Mouse (Mus musculus) left cerebral cortex, adult 8-10 months (tissue): ENCODE measurements around the gene Pam. TPM values are rescaled to one million over a fixed set of nuclear protein-coding genes. Genes with fewer than 3 reads are reported as not detected.

Experiments used
- DNase-seq, 2 experiments: peaks; one replicate each; pipeline ENCODE4 v3.0.0; 2022; ENCODE audit warnings: low spot score in 2 of 2
- total RNA-seq, 4 experiments: library from RNA; stranded (reverse); gene quantifications; 2 replicates each; pipeline ENCODE4 v1.2.4; 2022

Gene Pam
- 100 to 1,000 TPM; 216 to 256 (median 234) TPM for total RNA-seq

DNA sequence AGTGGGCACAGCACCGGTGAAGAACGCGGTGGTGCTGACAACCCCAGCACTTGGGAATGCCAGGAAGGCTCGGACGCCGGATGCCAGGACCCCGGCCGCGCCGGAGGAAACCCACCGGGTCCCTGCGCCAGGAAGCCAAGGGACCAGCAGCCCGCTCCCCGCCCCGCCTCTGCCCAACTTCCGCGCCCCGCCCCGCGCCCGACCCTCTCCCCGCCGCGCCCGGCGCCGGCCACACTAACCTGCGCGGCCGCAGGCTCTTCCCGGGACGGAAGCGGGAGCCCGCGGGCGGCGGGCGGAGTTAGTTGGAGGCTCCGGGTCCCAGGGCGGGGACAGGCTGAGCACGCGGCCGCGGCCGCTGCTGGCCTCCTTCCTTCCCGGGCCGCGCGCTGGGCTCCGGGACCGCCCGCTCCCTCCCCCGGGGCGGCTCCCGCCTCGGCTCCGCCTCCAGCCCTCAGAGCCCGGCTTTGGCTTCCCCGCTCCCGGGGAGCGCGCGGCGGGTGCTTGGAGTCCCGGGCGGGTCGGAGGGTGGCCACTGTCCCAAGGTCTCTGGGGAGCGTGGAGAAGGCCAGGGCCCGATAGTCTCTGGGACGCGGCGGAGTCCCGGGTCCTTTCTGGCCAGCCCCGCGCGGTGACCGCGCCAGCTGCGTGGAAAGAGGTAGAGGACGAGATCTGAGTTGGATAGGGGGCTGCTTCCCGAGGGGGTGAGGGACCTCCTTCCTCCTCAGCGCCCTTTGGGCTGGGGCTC lies at the start of gene Pam:
TSS of gene Pam (minus strand) at position 401 of the 745 bp plus-strand sequence.
- peak; percentile 37 to 69 for DNase-seq

- no peak for DNase-seq
Measured at GRCm38 (mm10) chr1:98144845-98145244, 49.4 kb upstream of the Pam start.

- DNase-seq: no peak
Measured at GRCm38 (mm10) chr1:98131244-98131643, 35.8 kb upstream of the Pam start.

DNA sequence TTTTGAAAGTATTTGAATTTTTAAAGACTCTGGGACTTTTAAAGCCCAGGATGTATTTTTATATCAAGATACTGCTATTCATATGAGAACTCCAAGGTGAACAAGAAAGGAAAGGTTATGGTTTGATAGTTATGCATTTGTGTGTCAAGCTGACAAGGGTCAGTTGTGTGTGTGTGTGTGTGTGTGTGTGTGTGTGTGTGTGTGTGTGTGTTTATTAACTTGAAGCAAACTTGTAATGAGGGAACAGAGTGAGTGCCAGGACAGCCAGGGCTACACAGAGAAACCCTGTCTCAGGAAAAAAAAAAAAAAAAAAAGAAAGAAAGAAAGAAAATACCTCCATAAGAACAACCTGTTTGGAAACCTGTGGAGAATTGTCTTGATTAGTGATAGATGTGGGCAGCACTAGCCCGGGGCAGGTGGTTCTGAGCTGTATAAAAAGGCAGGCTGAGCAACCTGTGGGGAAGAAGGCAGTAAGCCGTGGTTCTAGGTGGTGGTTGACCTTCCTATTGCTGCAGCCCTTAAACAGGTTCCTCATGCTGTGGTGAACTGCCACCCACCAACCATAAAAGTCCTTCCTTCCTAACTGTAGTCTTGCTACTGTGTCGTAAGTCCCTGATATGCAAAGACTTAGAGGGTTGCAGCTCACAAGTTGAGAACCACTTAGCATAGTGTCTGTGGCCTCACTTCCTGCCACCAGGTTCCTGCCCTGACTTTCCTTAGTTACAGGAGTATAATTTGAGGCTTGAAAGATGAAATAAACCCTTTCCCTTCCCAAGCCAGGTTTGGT lies 34.3 kb upstream of the Pam start:
- DNase-seq: no peak

- no peak for DNase-seq
Measured at GRCm38 (mm10) chr1:98129111-98129510, 33.7 kb upstream of the Pam start.

- no peak for DNase-seq
Measured at GRCm38 (mm10) chr1:98128338-98129096, 33.1 kb upstream of the Pam start.

DNA sequence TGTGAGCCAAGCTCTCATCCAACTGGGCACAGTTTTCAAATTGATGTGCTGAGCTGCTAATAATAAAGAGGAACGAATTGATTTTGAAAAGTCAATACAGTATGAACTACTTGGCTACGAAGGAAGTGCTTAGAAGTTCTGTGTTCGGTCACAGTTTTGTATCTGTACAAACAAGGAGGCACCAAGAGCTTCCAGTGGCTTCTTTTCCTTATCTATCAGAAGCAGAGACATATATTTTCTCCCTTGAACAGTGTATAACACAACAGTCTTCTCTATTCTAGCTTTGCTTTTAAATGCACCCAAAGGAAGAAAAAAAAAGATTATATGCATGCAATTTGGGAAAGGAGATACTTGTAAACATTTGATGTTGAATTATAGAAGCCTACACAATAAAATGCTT lies 30.8 kb upstream of the Pam start:
- DNase-seq: no peak

GRCm38 (mm10) chr1:98124727-98125126 lies 29.3 kb upstream of the Pam start:
- no peak for DNase-seq

DNA sequence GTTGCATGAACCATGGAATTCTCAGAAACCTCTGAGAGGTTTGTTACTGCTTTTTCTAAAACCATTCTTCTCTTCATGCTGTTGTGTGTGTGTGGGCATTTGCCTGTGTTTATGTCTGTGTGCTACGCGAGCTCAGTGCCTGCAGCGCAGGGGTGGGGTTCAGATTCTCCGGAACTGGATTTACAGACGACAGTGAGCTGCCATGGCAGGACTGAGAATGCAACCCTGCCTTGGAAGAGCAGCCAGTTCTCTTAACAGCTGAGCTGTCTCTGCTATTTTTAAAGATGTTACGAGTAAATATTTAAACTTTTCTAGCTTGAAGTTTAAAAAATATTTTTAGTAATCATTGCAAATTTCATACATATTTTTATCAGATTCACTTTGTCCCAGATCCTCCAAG lies 24.1 kb upstream of the Pam start:
- no peak for DNase-seq

- DNase-seq: no peak
Measured at GRCm38 (mm10) chr1:98107599-98107998, 12.2 kb upstream of the Pam start.

- no peak for DNase-seq
Measured at GRCm38 (mm10) chr1:98099441-98099840, 4.0 kb upstream of the Pam start.

DNA sequence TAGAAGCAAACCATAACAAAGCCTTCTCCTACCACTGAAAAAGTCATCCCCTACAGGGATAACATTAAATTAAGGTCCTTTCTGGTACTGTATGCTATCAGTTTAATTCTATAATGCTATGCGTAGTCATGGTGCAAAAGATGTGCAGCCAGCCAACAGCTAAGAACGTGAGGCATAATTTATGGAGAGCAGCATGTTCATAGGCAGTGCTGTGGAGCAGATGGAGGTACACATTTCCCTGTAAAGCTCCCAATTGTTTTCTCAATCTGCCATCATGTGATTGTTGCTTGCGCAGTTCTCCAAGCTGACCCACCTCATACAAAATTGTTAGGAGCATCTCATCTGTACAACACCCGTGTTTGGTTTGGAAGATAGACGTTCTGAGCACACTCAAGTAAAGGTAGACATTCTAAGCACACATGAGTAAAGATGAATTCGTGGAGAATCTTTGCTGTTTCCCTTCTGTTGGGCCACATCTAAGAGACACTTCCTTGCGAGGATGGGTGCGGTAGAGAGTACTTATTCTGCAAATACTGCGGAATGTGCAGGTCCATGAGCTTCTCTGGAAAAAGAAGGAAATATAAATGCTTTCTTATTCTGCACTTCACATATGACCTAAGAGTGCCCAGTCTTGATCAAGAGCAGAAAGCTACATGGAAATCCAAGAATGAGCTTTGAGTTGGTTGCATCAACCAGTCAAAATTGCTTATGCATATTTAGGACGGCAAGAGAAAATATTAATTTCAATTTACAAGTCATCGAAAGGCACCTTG lies 2.7 kb upstream of the Pam start:
- DNase-seq: no peak

DNA sequence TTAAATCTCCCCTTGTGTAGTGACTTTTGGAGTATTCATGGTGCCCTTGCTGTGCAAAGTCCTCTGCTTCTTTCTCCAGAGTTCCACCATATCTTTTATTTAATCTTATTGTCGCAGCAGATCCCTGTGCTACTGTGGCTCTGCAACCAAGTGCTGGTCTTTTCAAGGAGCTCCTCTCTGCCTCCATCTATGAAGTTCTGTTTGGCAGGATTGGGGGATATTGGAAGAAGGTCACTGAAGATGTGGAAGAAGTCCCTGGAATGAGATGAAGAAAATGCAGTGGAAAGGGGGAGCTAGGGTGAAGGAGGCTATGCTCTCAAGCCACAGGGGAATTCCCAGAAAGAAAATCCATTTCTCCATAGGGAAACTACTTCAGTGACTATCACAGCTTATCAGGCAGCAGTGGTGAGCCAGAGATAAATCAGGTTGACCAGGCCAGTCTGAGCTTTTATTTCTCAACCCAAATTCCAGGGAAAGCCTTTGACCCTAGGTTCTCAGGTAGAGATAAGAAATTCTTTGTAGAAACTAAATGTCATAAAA lies 1.0 kb upstream of the Pam start:
- no peak for DNase-seq

DNA sequence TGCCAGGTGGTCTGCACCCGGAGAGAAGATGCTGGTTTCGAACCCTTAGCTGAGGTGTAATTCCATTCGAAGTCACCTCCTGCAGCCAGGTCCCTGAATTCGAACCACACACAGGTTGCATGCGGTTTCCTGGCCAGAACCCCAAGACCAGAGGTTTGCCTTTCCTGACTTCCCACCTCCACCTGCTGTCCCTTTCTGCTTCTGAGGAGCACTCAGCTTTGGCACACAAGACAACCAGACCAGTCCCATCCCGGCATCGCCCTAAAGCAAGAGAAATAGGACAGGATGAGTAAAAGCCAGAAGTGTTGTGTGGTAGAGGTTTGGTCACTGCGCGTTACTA lies 515 bp upstream of the Pam start:
- DNase-seq: no peak

DNA sequence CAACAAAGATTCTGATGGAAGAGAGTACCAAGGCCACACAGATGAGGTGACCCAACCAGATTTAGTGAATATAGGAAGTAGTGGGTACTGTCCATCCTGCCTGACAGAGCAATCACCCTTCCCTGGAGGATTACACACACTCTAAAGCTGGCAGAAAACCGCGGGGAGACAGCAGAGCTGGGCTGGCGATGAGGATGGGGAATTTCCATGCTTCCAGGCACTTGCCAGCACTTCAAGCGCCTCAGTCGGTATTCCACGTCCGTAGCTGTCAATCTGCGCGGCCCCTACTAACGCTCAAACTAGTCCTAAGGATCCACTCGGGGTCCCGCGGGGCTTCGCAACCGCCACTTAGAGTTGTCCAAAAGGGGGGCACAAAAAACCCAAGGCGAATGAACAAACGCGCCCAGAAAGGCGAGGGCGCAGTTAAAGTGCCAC lies 618 bp downstream of the Pam start:
- DNase-seq: no peak

- DNase-seq: no peak
Measured at GRCm38 (mm10) chr1:98089336-98089975, 6.0 kb downstream of the Pam start.

DNA sequence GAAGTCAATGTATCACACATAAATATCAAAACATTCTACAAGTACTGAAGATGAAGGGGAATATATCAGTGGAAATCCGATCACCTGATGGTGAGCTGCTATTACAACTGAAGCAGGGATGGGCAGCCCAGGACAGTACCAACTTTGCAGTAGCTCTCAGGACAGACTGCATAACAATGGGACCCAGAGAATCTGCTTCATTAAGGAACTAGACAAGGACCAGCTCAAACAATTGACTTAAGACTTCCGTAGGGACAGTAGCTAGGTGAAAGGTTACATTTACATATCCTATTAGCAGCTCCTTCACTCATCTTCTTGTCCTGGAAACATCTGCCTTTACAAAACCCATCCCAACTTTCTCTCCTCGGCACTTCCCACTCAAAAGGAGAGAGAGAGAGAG lies 9.0 kb downstream of the Pam start:
- no peak for DNase-seq

GRCm38 (mm10) chr1:98084596-98085274 lies 10.7 kb downstream of the Pam start:
- no peak for DNase-seq

DNA sequence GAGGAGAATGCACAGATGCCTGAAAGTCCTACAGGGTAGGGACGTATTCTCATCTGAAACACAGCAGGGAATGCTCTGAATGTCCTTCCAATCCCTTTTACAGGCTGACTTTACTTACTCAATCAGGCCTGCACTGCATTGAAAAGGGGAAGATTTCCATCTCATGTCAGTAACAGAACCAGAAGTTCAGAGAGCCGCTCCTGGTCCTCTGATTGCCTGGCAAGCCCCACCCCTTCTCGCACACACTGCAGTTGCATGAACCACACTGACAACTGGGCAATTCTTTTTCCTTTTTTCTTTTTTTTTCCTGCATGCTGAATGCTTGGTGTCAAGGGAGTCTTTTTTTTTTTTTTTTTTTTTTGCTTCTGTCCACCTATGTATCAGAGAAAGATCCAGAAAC lies 11.9 kb downstream of the Pam start:
- no peak for DNase-seq

DNA sequence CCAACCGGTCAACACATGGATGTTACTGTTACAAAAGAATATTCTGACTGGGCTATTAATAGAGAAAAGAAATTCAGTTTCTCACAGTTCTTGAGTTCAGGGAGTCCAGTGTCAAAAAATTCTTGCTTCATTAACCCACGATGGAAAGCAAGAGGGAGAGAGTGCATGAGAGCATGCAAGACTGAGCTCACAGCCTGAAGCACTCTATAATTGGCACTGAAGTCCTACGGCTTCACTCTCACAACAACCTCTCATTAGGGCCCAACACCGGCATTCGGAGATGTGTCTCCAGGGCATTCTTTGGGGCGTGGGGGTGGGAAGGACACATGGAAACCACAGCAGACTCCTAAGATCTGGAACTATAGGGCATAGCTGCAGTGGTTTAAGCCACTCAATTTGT lies 12.5 kb downstream of the Pam start:
- DNase-seq: no peak
